Mouse (Mus musculus) CH12.LX (cell line): ENCODE results near the gene Prkg1. TPM values are rescaled to one million over a fixed set of nuclear protein-coding genes. Genes with fewer than 3 reads are reported as not detected.

Source experiments
- DNase-seq: peaks from one replicate; pipeline ENCODE4 v3.0.0-alpha.2; 2013; ENCODE audit errors: extremely low read depth
- H3K27ac ChIP-seq: 2 replicates; pipeline ENCODE4 v1.5.1; 2012; ENCODE audit warnings: low read depth, mild to moderate bottlenecking, control low read depth, moderate library complexity; ENCODE audit not compliant: insufficient read depth
- H3K27me3 ChIP-seq: replicated peaks from 2 replicates; pipeline ENCODE3; 2012; ENCODE audit warnings: inconsistent platforms
- H3K36me3 ChIP-seq, 2 experiments: replicated peaks in 1 of 2; 2 replicates each; pipeline versions ENCODE3 to v1.6.1; 2012; ENCODE audit warnings: inconsistent platforms in 1 of 2, low read length in 1 of 2, mild to moderate bottlenecking in 1 of 2, mixed read lengths in 1 of 2, moderate library complexity in 1 of 2; ENCODE audit not compliant: control insufficient read depth in 1 of 2, insufficient read depth in 1 of 2
- H3K4me1 ChIP-seq, 2 experiments: 2 replicates each; pipeline ENCODE4 v1.6.1; 2012; ENCODE audit warnings: inconsistent platforms in 1 of 2, moderate library complexity in 1 of 2; ENCODE audit not compliant: insufficient read depth in 2 of 2, control insufficient read depth in 1 of 2
- H3K4me2 ChIP-seq: 2 replicates; pipeline ENCODE4 v1.6.1; 2012; ENCODE audit warnings: low read depth, mild to moderate bottlenecking, control low read depth; ENCODE audit not compliant: poor library complexity, insufficient read depth, severe bottlenecking
- H3K4me3 ChIP-seq, 3 experiments: fragments of 150-350 bp in 1 of 3; sonication (generic) in 1 of 3; replicated peaks in 1 of 3; 2 replicates each; pipeline versions ENCODE3 to v1.5.1; 2011 to 2012; ENCODE audit warnings: low read depth in 2 of 3, low read length in 2 of 3, mild to moderate bottlenecking in 2 of 3, moderate library complexity in 2 of 3, control low read depth in 1 of 3, improper control_type of control experiment in 1 of 3, inconsistent platforms in 1 of 3, mixed read lengths in 1 of 3; ENCODE audit not compliant: poor library complexity in 1 of 3
- H3K79me2 ChIP-seq: replicated peaks from 2 replicates; pipeline ENCODE4 v1.6.1; 2012; ENCODE audit warnings: mild to moderate bottlenecking, moderate library complexity; ENCODE audit not compliant: control insufficient read depth, poor library complexity, insufficient read depth, severe bottlenecking; ENCODE audit errors: extremely low read depth
- H3K9ac ChIP-seq: 2 replicates; pipeline ENCODE4 v1.6.1; 2012; ENCODE audit warnings: low read depth, mild to moderate bottlenecking, control low read depth, moderate library complexity; ENCODE audit not compliant: insufficient read depth
- H3K9me3 ChIP-seq: replicated peaks from 2 replicates; pipeline ENCODE3; 2012; ENCODE audit warnings: low read length, inconsistent platforms, mixed read lengths
- BHLHE40 ChIP-seq: IDR thresholded peaks from 2 replicates; pipeline ENCODE4 v1.6.1; 2011; ENCODE audit warnings: mild to moderate bottlenecking, low read depth, low read length, improper control_type of control experiment
- CHD2 ChIP-seq: IDR thresholded peaks from 2 replicates; pipeline ENCODE4 v1.6.1; 2011; ENCODE audit warnings: low read length, improper control_type of control experiment
- CTCF ChIP-seq, 2 experiments: IDR thresholded peaks in 1 of 2; conservative IDR thresholded peaks in 1 of 2; 2 replicates each; pipeline ENCODE4 v1.5.1; 2011 to 2012; ENCODE audit warnings: low read depth in 2 of 2, low read length in 2 of 2, improper control_type of control experiment in 1 of 2, inconsistent platforms in 1 of 2, mild to moderate bottlenecking in 1 of 2, moderate library complexity in 1 of 2
- E2F4 ChIP-seq: IDR thresholded peaks from 2 replicates; pipeline ENCODE4 v1.6.1; 2011; ENCODE audit warnings: low read depth, low read length, improper control_type of control experiment; ENCODE audit not compliant: insufficient replicate concordance
- EP300 ChIP-seq: IDR thresholded peaks from 2 replicates; pipeline ENCODE4 v1.6.1; 2011; ENCODE audit warnings: low read length, improper control_type of control experiment
- ETS1 ChIP-seq: conservative IDR thresholded peaks from 2 replicates; pipeline ENCODE4 v1.6.1; 2012; ENCODE audit warnings: low read depth, mild to moderate bottlenecking, inconsistent platforms, low read length, improper control_type of control experiment, moderate library complexity
- GABPA ChIP-seq: IDR thresholded peaks from 2 replicates; pipeline ENCODE4 v1.6.1; 2012; ENCODE audit warnings: low read depth, low read length, improper control_type of control experiment, inconsistent platforms; ENCODE audit not compliant: insufficient replicate concordance
- HCFC1 ChIP-seq: IDR thresholded peaks from 2 replicates; pipeline ENCODE4 v1.6.1; 2012; ENCODE audit warnings: low read depth, mild to moderate bottlenecking, inconsistent platforms, low read length, improper control_type of control experiment
- IRF4 ChIP-seq: IDR thresholded peaks from 2 replicates; pipeline ENCODE4 v1.6.1; 2014; ENCODE audit warnings: low read depth, mild to moderate bottlenecking, inconsistent platforms, low read length, improper control_type of control experiment
- JUND ChIP-seq: conservative IDR thresholded peaks from 2 replicates; pipeline ENCODE4 v1.6.1; 2011; ENCODE audit warnings: low read depth, low read length, improper control_type of control experiment
- KAT2A ChIP-seq: IDR thresholded peaks from 2 replicates; pipeline ENCODE4 v1.6.1; 2012; ENCODE audit warnings: low read length, improper control_type of control experiment, inconsistent platforms; ENCODE audit not compliant: insufficient replicate concordance
- MAX ChIP-seq: IDR thresholded peaks from 2 replicates; pipeline ENCODE4 v1.6.1; 2011; ENCODE audit warnings: low read length, improper control_type of control experiment
- MAZ ChIP-seq: IDR thresholded peaks from 2 replicates; pipeline ENCODE4 v1.6.1; 2012; ENCODE audit warnings: low read depth, mild to moderate bottlenecking, inconsistent platforms, low read length, improper control_type of control experiment, moderate library complexity
- MEF2A ChIP-seq: IDR thresholded peaks from 2 replicates; pipeline ENCODE4 v1.6.1; 2014; ENCODE audit warnings: low read depth, mild to moderate bottlenecking, inconsistent platforms, low read length, improper control_type of control experiment, borderline replicate concordance
- NELFE ChIP-seq: IDR thresholded peaks from 2 replicates; pipeline ENCODE4 v1.6.1; 2011; ENCODE audit warnings: low read depth, low read length, improper control_type of control experiment
- NRF1 ChIP-seq: IDR thresholded peaks from 2 replicates; pipeline ENCODE4 v1.6.1; 2014; ENCODE audit warnings: low read depth, mild to moderate bottlenecking, inconsistent platforms, low read length, improper control_type of control experiment, moderate library complexity
- PAX5 ChIP-seq: IDR thresholded peaks from 2 replicates; pipeline ENCODE4 v1.6.1; 2012; ENCODE audit warnings: low read length, inconsistent platforms, mixed read lengths
- POLR2AphosphoS2 ChIP-seq: IDR thresholded peaks from 2 replicates; pipeline ENCODE4 v1.6.1; 2011; ENCODE audit warnings: low read depth, low read length, improper control_type of control experiment
- RAD21 ChIP-seq: IDR thresholded peaks from 2 replicates; pipeline ENCODE4 v1.6.1; 2011; ENCODE audit warnings: low read depth, mild to moderate bottlenecking, low read length, improper control_type of control experiment, moderate library complexity
- RCOR1 ChIP-seq: conservative IDR thresholded peaks from 2 replicates; pipeline ENCODE4 v1.6.1; 2012; ENCODE audit warnings: low read depth, mild to moderate bottlenecking, inconsistent platforms, low read length, improper control_type of control experiment
- SIN3A ChIP-seq: IDR thresholded peaks from 2 replicates; pipeline ENCODE4 v1.6.1; 2012; ENCODE audit warnings: low read length, improper control_type of control experiment, inconsistent platforms
- SMC3 ChIP-seq: IDR thresholded peaks from 2 replicates; pipeline ENCODE4 v1.6.1; 2011; ENCODE audit warnings: low read depth, low read length, improper control_type of control experiment
- TCF12 ChIP-seq: IDR thresholded peaks from 2 replicates; pipeline ENCODE4 v1.6.1; 2014; ENCODE audit warnings: low read depth, mild to moderate bottlenecking, inconsistent platforms, low read length, improper control_type of control experiment
- USF1 ChIP-seq: IDR thresholded peaks from 2 replicates; pipeline ENCODE4 v1.6.1; 2014; ENCODE audit warnings: low read depth, mild to moderate bottlenecking, inconsistent platforms, low read length, improper control_type of control experiment
- USF2 ChIP-seq: conservative IDR thresholded peaks from 2 replicates; pipeline ENCODE4 v1.6.1; 2011; ENCODE audit warnings: low read depth, low read length, improper control_type of control experiment
- ZKSCAN1 ChIP-seq: IDR thresholded peaks from 2 replicates; pipeline ENCODE4 v1.6.1; 2012; ENCODE audit warnings: low read depth, inconsistent platforms, low read length, improper control_type of control experiment, borderline replicate concordance
- ZMIZ1 ChIP-seq: IDR thresholded peaks from 2 replicates; pipeline ENCODE4 v1.6.1; 2012; ENCODE audit warnings: low read depth, mild to moderate bottlenecking, inconsistent platforms, low read length, improper control_type of control experiment
- ZNF384 ChIP-seq: IDR thresholded peaks from 2 replicates; pipeline ENCODE4 v1.6.1; 2012; ENCODE audit warnings: low read depth, low read length, improper control_type of control experiment, inconsistent platforms
- dilution Hi-C: fragments of 300-500 bp; cut with MboI; formaldehyde crosslinking; loops from 2 replicates; pipeline ENCODE4 v1.14.3; 2020; ENCODE audit warnings: low sequenced_read_pairs; ENCODE audit not compliant: extremely low pct_unique_long_range_greater_than_20kb, extremely low pct_ligation_motif_present
- in situ Hi-C: fragments of 300-500 bp; cut with MboI; formaldehyde crosslinking; loops from 3 replicates; pipeline ENCODE4 v1.14.3; 2019; ENCODE audit warnings: low sequenced_read_pairs, low pct_ligation_motif_present, low pct_unique_long_range_greater_than_20kb, mixed read lengths
- polyA plus RNA-seq: library from polyadenylated mRNA; unstranded; fragments of >175 nt; gene quantifications from 2 replicates; pipeline ENCODE4 v1.2.1, GENCODE M21; 2012; ENCODE audit warnings: low read depth; ENCODE audit not compliant: insufficient read length
- total RNA-seq, 2 experiments: library from RNA; depleted of rRNA; stranded (reverse); fragments of 300-350 nt in 1 of 2; fragments of >200 nt in 1 of 2; gene quantifications; 2 replicates each; pipeline ENCODE4 v1.2.3; 2012 to 2014

The Prkg1 gene
- total and polyA plus RNA-seq, 3 experiments: not detected

DNA sequence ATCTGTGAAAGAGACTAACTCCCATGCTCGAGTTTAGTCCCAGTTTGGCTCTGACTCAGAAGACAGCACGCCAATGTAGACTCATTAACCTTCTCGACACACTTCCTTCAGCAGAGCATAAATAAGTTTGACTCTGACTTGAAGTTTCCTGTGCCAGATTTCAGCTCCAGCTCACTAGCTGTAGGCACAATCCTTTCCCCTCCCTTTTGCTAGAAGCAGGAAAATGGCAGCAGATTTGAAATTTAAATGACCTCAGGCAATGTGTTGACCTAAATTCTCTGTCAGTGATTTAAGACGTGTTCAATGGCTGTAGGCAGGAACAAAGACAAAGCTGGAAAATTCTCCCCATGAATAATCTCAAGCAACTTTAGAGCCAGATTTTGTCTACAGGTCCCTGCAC lies 650.1 kb downstream of the Prkg1 start:
- Histone ChIP-seq H3K4me2 (no peak overlapping the region), H3K79me2 (no peaks in the 10 kb centered on the region), H3K27me3 (no peaks in the 10 kb centered on the region), H3K9me3 (no peaks in the 10 kb centered on the region), H3K9ac (no peak overlapping the region), H3K36me3 (no peaks in the 10 kb centered on the region), H3K27ac (no peak overlapping the region), H3K4me1 (no peaks in the 10 kb centered on the region), H3K4me3 (no peak overlapping the region)
- TF ChIP-seq MEF2A: no peak
- no peak for TF ChIP-seq POLR2AphosphoS2
- no peak for TF ChIP-seq USF1
- no peak for TF ChIP-seq IRF4
- TF ChIP-seq EP300: no peak
- no peak for TF ChIP-seq TCF12
- TF ChIP-seq GABPA: no peak
- no peak for TF ChIP-seq BHLHE40
- TF ChIP-seq CTCF (conservative IDR thresholded peaks at IDR 0.05 in 1 of 2, IDR thresholded peaks at IDR 0.05 in 1 of 2; ENCODE audit: low read depth in 2 of 2, low read length in 2 of 2): no peak
- no peak for TF ChIP-seq MAX
- no peak for TF ChIP-seq ZKSCAN1
- no peak for TF ChIP-seq RCOR1
- no peak for TF ChIP-seq HCFC1
- TF ChIP-seq RAD21: no peak
- no peak for TF ChIP-seq E2F4
- TF ChIP-seq ZMIZ1: no peak
- no peak for TF ChIP-seq ETS1
- no peak for TF ChIP-seq PAX5
- no peak for TF ChIP-seq KAT2A
- no peak for TF ChIP-seq SIN3A
- dilution Hi-C loops: no loop called here
- DNase-seq: peak; percentile 0
- in situ Hi-C loops: no loop called here

DNA sequence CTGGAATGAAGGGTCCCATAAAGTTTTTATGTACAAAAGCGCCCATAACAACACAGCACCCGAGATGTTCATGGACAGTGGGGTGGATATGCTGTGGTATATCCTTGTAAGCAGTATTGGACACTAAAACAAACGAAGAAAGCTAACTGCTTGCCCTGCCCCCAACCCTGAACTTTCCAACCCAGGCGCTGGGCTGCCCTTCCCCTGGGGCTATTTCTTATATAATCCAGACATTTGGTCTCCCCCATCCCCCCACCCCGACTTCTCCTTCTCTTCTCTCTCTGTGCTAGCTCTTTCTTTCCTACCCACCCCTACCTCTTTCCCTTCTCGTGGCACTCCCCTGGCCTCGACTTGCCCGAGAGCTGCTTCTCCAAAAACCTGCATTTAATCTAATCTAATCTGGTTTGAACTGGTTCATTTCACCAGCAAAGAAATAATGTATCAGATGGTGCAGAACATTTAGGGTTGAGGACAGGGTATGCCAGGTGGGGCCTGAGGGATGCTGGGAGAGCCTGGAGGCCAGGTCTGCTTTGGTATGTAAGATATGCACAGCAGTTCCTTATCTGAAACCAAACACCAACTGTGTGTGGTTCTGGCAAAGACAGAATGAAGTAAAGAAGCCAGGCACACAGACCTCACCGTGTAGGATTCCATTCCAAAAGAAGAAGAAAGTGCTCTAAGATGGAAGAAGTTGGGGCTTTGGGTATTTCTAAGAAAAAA lies 657.8 kb downstream of the Prkg1 start:
- TF ChIP-seq E2F4 (no peak), NELFE (no peak), SMC3 (no peak), RCOR1 (no peak), JUND (no peak), EP300 (no peak), BHLHE40 (no peak), MAZ (no peak), ZMIZ1 (no peak), GABPA (no peak), TCF12 (no peak), NRF1 (no peak), ZNF384 (no peak), IRF4 (no peak), USF2 (no peak), MAX (no peak), KAT2A (no peak), CHD2 (no peak)
- DNase-seq: no peak
- dilution Hi-C loops: no loop called here

More for the DNA sequence above, 657.8 kb downstream of the Prkg1 start:
- H3K27me3 ChIP-seq: no peaks in the 10 kb centered on the region
- H3K4me3 ChIP-seq: no peak overlapping the region
- no peak overlapping the region for H3K4me2 ChIP-seq
- no peaks in the 10 kb centered on the region for H3K79me2 ChIP-seq
- H3K9me3 ChIP-seq: no peaks in the 10 kb centered on the region
- no peak overlapping the region for H3K27ac ChIP-seq
- H3K9ac ChIP-seq: no peak overlapping the region
- H3K36me3 ChIP-seq: no peaks in the 10 kb centered on the region
- in situ Hi-C loops: no loop called here
- H3K4me1 ChIP-seq: no peaks in the 10 kb centered on the region
